Mouse (Mus musculus) embryonic facial prominence, embryonic 12.5 days (tissue): ENCODE results near the gene Tubb3. TPM values are rescaled to one million over a fixed set of nuclear protein-coding genes. Genes with fewer than 3 reads are reported as not detected.
"Not testable (repeated sequence)": the region's sequence is repeated elsewhere in the genome, so short reads cannot be mapped to it uniquely, and the experiment has no call there.

ENCODE experiments used
- ATAC-seq: fragments of 200-750 bp; cut with Nextera tagmentation; 2 replicates; pipeline ENCODE4 v1.8.0; 2017; ENCODE audit not compliant: insufficient number of reproducible peaks, insufficient read depth, low FRiP score, low TSS enrichment
- H3K27ac ChIP-seq: fragments of 300-500 bp; sonication (generic); 2 replicates; pipeline ENCODE4 v1.5.1; 2016; ENCODE audit warnings: mild to moderate bottlenecking
- H3K27me3 ChIP-seq: fragments of 300-500 bp; sonication (generic); 2 replicates; pipeline ENCODE4 v1.6.1; 2016; ENCODE audit warnings: mild to moderate bottlenecking, moderate library complexity
- H3K36me3 ChIP-seq: fragments of 300-500 bp; sonication (generic); 2 replicates; pipeline ENCODE4 v1.6.1; 2016; ENCODE audit warnings: mild to moderate bottlenecking
- H3K4me1 ChIP-seq: fragments of 300-500 bp; sonication (generic); 2 replicates; pipeline ENCODE4 v1.6.1; 2016
- H3K4me2 ChIP-seq: fragments of 300-500 bp; sonication (generic); replicated peaks from 2 replicates; pipeline ENCODE4 v1.6.1; 2016; ENCODE audit warnings: mild to moderate bottlenecking, moderate library complexity
- H3K4me3 ChIP-seq: fragments of 300-500 bp; sonication (generic); 2 replicates; pipeline ENCODE4 v1.5.1; 2016; ENCODE audit warnings: mild to moderate bottlenecking
- H3K9ac ChIP-seq: fragments of 300-500 bp; sonication (generic); 2 replicates; pipeline ENCODE4 v1.6.1; 2016; ENCODE audit warnings: mild to moderate bottlenecking, moderate library complexity
- H3K9me3 ChIP-seq: fragments of 300-500 bp; sonication (generic); 2 replicates; pipeline ENCODE4 v1.6.1; 2016; ENCODE audit warnings: mild to moderate bottlenecking, moderate library complexity
- WGBS: fragments of 180-500 bp; shearing (Covaris S2); methylation state at CpG from one replicate; pipeline ENCODE4 v1.1.7; 2016; 5-methylcytosine and 5-hydroxymethylcytosine counted together
- polyA plus RNA-seq: library from polyadenylated mRNA; unstranded; fragments of >200 nt; fragmentation: Nextera tagmentation; extraction: Ambion mirVana; gene quantifications from 2 replicates; pipeline ENCODE4 v1.2.1, GENCODE M21; 2016

Gene Tubb3
- polyA plus RNA-seq, 1 experiment from 2014 or later, result 147 TPM

- Histone ChIP-seq H3K4me3 (no peak overlapping the region), H3K27ac (no peak overlapping the region), H3K9ac (no peak overlapping the region), H3K36me3 (no peaks in the 10 kb centered on the region), H3K4me2 (no peak overlapping the region), H3K9me3 (peaks cover 54% of the 10 kb centered on the region), H3K4me1 (no peaks in the 10 kb centered on the region), H3K27me3 (no peaks in the 10 kb centered on the region)
- no peak for ATAC-seq
- 94% methylated on average over 24 of the region's 24 CpGs for WGBS
Measured at GRCm38 (mm10) chr8:123427639-123428275, 16.5 kb downstream of the Tubb3 start.

DNA sequence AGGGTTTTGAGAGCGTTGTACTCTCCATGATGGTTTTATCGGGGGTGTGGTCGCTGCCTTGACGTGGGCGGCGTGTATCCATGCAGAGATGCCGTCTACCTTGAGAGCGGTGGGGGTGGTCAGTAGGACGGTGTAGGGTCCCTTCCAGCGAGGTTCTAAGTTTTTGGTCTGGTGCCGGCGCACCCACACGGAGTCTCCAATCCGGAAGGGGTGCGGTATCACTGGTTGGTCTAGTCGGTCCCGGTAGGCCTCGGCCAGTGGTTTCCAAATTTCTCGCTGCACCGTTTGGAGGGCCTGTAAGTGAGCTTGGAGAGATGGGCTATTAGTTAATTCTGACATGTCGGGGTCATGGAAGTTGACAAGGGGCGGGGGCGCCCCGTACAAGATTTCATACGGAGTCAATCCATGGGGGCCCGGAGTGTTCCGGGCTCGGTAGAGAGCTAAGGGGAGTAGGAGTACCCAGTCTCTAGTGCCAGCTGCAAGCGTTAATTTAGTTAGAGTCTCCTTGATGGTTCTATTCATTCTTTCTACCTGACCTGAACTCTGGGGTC lies 17.2 kb downstream of the Tubb3 start:
- no peaks in the 10 kb centered on the region for H3K36me3 ChIP-seq
- H3K9ac ChIP-seq, result no peak overlapping the region
- no peak overlapping the region for H3K27ac ChIP-seq
- H3K9me3 ChIP-seq, result peaks cover 59% of the 10 kb centered on the region
- no peaks in the 10 kb centered on the region for H3K27me3 ChIP-seq
- no peak overlapping the region for H3K4me2 ChIP-seq
- WGBS, result 97% methylated on average over 29 of the region's 29 CpGs
- no peak for ATAC-seq
- H3K4me3 ChIP-seq, result no peak overlapping the region
- no peaks in the 10 kb centered on the region for H3K4me1 ChIP-seq

DNA sequence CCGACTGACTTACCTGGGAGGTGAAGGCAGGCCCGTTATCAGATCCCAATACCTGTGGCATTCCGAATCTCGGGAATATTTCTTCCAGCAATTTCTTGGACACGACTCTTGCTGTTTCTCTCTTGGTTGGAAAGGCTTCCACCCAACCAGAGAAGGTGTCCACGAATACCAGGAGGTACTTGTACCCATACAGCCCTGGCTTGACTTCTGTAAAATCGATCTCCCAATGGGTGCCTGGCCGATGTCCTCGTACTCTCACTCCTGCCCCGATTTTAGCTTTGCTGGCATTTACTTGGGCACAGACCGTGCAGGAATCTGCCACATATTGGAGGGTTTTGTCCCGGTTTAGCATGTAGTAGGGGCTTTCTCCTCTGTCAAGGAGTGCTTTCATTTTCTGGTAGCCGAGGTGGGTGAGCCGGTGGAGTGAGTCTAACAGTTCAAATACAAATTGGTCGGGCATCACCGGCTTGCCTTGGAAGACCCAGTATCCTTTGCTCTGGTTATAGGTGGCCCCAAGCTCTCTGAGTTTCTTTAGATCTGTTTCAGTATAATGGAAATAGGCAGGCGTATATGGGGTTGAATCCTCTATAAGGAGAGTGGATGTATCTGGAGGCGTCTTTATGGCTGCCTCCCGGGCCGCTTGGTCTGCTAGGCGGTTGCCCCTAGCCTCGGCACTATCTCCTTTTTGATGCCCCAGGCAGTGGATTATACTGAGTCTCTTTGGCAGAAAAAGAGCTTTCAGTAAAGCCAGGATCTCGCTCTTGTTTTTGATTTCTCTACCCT lies 17.9 kb downstream of the Tubb3 start:
- Histone ChIP-seq H3K4me1 (no peaks in the 10 kb centered on the region), H3K36me3 (no peaks in the 10 kb centered on the region), H3K9me3 (peaks cover 61% of the 10 kb centered on the region), H3K4me3 (no peak overlapping the region), H3K9ac (no peak overlapping the region), H3K27me3 (no peaks in the 10 kb centered on the region), H3K27ac (no peak overlapping the region), H3K4me2 (no peak overlapping the region)
- WGBS, result 94% methylated on average over 23 of the region's 23 CpGs
- ATAC-seq, result no peak

DNA sequence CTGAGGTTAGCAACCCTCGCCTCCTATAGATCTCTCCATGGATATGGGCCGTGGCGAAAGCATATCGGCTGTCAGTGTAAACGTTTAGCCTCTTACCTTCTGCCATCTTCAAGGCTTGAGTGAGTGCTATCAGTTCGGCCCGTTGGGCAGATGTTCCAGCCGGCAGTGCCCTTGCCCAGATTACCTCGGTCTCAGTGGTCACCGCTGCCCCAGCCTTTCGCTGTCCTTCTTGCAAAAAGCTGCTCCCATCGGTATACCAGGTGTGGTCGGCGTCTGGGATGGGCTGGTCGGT lies 18.4 kb downstream of the Tubb3 start:
- H3K27ac ChIP-seq, H3K4me3 ChIP-seq, H3K36me3 ChIP-seq, ATAC-seq, H3K27me3 ChIP-seq, H3K4me2 ChIP-seq, H3K4me1 ChIP-seq, H3K9ac ChIP-seq: not testable (repeated sequence)
- H3K9me3 ChIP-seq, result peaks cover 61% of the 10 kb centered on the region
- WGBS, result 97% methylated on average over 15 of the region's 15 CpGs

- not testable (repeated sequence) for H3K27ac ChIP-seq, H3K36me3 ChIP-seq
- WGBS, result 89% methylated on average over 8 of the region's 8 CpGs
Measured at GRCm38 (mm10) chr8:123430936-123431335, 19.7 kb downstream of the Tubb3 start.

DNA sequence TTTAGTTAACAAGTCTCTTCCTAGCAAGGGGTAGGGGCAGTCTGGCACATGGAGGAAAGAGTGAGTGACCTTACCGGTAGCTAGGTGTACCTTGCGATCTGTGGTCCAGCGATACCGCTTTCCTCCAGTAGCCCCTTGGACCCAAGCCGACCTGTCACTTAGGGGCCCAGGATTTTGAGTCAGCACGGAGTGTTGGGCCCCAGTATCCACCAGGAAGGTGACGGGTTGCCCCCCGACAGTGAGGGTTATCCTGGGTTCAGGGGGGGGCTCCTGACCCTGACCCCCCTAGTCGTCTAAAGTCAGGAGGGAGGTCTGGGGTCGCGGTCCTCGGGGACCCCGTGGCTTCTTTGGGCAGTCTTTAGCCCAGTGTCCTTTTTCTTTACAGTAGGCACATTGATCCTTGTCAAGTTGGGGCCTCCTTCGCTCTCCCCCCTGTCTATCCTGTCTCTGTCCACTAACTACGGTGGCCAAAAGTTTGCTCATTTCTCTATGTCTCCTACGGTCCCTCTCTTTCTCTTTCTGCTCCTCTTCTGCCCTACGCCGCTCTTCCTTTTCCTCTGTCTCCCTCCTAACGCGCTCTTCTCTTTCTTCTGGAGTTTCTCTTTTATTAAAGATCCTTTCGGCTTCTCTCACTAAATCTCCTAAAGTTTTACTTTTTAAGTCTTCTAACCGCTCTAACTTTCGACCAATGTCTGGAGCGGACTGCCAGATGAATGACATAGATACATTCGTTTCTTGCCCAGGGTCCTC lies 20.6 kb downstream of the Tubb3 start:
- ATAC-seq, result no peak

More at GRCm38 (mm10) chr8:123430936-123431335, 19.7 kb downstream of the Tubb3 start:
- not testable (repeated sequence) for H3K4me1 ChIP-seq, H3K27me3 ChIP-seq, ATAC-seq, H3K9ac ChIP-seq, H3K4me2 ChIP-seq, H3K4me3 ChIP-seq
- peaks cover 61% of the 10 kb centered on the region for H3K9me3 ChIP-seq

GRCm38 (mm10) chr8:123432381-123432780 lies 21.2 kb downstream of the Tubb3 start:
- no peak overlapping the region for H3K4me2 ChIP-seq
- ATAC-seq, result no peak
- no peaks in the 10 kb centered on the region for H3K27me3 ChIP-seq
- peaks cover 50% of the 10 kb centered on the region for H3K9me3 ChIP-seq
- WGBS, result 96% methylated on average over 16 of the region's 16 CpGs
- no peaks in the 10 kb centered on the region for H3K36me3 ChIP-seq
- H3K9ac ChIP-seq, result no peak overlapping the region
- no peak overlapping the region for H3K4me3 ChIP-seq
- no peaks in the 10 kb centered on the region for H3K4me1 ChIP-seq
- H3K27ac ChIP-seq, result no peak overlapping the region

More for the DNA sequence above, 20.6 kb downstream of the Tubb3 start:
- WGBS, result 94% methylated on average over 25 of the region's 25 CpGs
- Histone ChIP-seq H3K4me2 (no peak overlapping the region), H3K36me3 (no peaks in the 10 kb centered on the region), H3K4me1 (no peaks in the 10 kb centered on the region), H3K4me3 (no peak overlapping the region), H3K9ac (no peak overlapping the region), H3K27me3 (no peaks in the 10 kb centered on the region), H3K27ac (no peak overlapping the region), H3K9me3 (peaks cover 56% of the 10 kb centered on the region)

DNA sequence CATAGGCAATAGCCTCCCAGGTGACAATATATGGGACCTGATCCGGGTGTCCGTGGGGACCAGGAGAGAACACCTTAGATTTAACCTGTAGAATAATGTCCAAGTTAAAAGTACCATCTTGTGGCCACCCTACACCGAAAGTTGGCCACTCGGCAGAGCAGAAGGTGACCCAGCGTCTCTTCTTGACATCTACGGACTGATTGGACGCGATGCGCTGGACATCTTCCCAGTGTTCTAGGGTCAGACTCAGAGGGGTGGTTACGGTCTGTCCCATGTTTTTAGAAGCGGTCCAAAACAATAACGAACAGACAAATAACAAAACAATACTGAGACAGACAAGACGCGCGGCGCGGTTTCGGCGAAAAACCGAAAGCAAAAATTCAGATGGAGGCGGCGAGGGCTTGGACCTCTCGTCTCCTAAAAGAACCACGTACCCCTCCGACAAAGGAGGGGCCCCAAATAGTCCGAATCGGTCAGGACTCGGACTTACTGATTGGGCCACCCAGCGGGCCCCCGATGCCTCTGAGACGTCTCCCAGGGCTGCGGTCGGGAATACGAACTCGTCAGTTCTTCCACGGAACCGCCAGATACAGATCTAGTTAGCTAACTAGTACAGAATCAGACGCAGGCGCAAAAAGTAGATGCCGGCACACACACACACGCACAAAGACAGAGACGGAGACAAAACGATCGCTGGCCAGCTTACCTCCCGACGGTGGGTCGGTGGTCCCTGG lies 22.2 kb downstream of the Tubb3 start:
- WGBS, result 96% methylated on average over 47 of the region's 47 CpGs

GRCm38 (mm10) chr8:123441788-123442187 lies 30.6 kb downstream of the Tubb3 start:
- Histone ChIP-seq H3K4me1 (peaks cover 9% of the 10 kb centered on the region), H3K4me3 (no peak overlapping the region), H3K27me3 (no peaks in the 10 kb centered on the region), H3K4me2 (no peak overlapping the region), H3K9me3 (no peaks in the 10 kb centered on the region), H3K9ac (no peak overlapping the region), H3K36me3 (0 out of 2 replicates have a peak, but pooled peaks cover 10% of the 10 kb centered on the region), H3K27ac (no peak overlapping the region)
- no peak for ATAC-seq
- WGBS, result 94% methylated on average over 2 of the region's 2 CpGs

More for the DNA sequence above, 22.2 kb downstream of the Tubb3 start:
- not testable (repeated sequence) for H3K4me3 ChIP-seq, H3K9ac ChIP-seq, H3K4me1 ChIP-seq, H3K4me2 ChIP-seq, H3K36me3 ChIP-seq, H3K27me3 ChIP-seq, H3K27ac ChIP-seq, ATAC-seq
- H3K9me3 ChIP-seq, result peaks cover 40% of the 10 kb centered on the region

- WGBS, result 82% methylated on average over 5 of the region's 5 CpGs
- Histone ChIP-seq H3K9ac (peak overlapping the region; percentile 78; the same call in 1 of the 2 replicates), H3K4me1 (peaks cover 9% of the 10 kb centered on the region), H3K27ac (no peak overlapping the region), H3K27me3 (no peaks in the 10 kb centered on the region), H3K9me3 (no peaks in the 10 kb centered on the region), H3K36me3 (0 out of 2 replicates have a peak, but pooled peaks cover 12% of the 10 kb centered on the region), H3K4me3 (peak overlapping the region; percentile 66), H3K4me2 (peak overlapping the region; percentile 73)
- no peak; the same call in 1 of the 2 replicates for ATAC-seq
Measured at GRCm38 (mm10) chr8:123442351-123442750, 31.1 kb downstream of the Tubb3 start.
